Mouse (Mus musculus) cortical plate, adult 2 months (tissue): ENCODE data around the gene Mfap1a. TPM values are rescaled to one million over a fixed set of nuclear protein-coding genes. Genes with fewer than 3 reads are reported as not detected.
"Not testable (repeated sequence)": the region's sequence is repeated elsewhere in the genome, so short reads cannot be mapped to it uniquely, and the experiment has no call there.

Source experiments
- H3K27ac ChIP-seq: fragments of 200-500 bp; 2 replicates; pipeline ENCODE4 v1.5.1; 2012; ENCODE audit warnings: low read length, control low read depth, inconsistent platforms; ENCODE audit not compliant: insufficient read depth
- H3K4me1 ChIP-seq: fragments of 200-500 bp; 2 replicates; pipeline ENCODE4 v1.6.1; 2011; ENCODE audit warnings: low read length; ENCODE audit not compliant: control insufficient read depth, insufficient read depth
- H3K4me3 ChIP-seq: fragments of 200-500 bp; 2 replicates; pipeline ENCODE4 v1.5.1; 2011; ENCODE audit warnings: mild to moderate bottlenecking, low read length, control low read depth; ENCODE audit not compliant: insufficient read depth
- CTCF ChIP-seq: fragments of 200-500 bp; IDR thresholded peaks from 2 replicates; pipeline ENCODE4 v1.5.1; 2011; ENCODE audit warnings: mild to moderate bottlenecking, control low read depth, low read length; ENCODE audit not compliant: insufficient read depth; ENCODE audit errors: extremely low read depth
- POLR2A ChIP-seq: fragments of 200-500 bp; IDR thresholded peaks from 2 replicates; pipeline ENCODE4 v1.6.1; 2011; ENCODE audit warnings: mild to moderate bottlenecking, low read length, control low read depth; ENCODE audit not compliant: insufficient read depth; ENCODE audit errors: extremely low read depth
- polyA plus RNA-seq: library from polyadenylated mRNA; depleted of rRNA; stranded (reverse); fragments of >200 nt; gene quantifications from 2 replicates; pipeline ENCODE4 v1.2.3, GENCODE M21; 2012; rRNA removed

The Mfap1a gene
- 17.2 and 17.8 TPM in 2 replicates for polyA plus RNA-seq

- TF ChIP-seq POLR2A, result peak; percentile 92
- H3K27ac ChIP-seq, H3K4me1 ChIP-seq: not testable (repeated sequence)
- peak within 1 kb of the TSS; percentile 62 for H3K4me3 ChIP-seq
Measured at GRCm38 (mm10) chr2:121505942-121506882, at the start of gene Mfap1a, which contains the start of gene Wdr76. Mfap1a (minus strand) TSS chr2:121506665. Wdr76 (plus strand) TSS chr2:121506723.

- no peak for TF ChIP-seq POLR2A
- TF ChIP-seq CTCF, result no peak
- Histone ChIP-seq H3K27ac (no peak overlapping the region), H3K4me3 (no peak overlapping the region), H3K4me1 (no peaks in the 10 kb centered on the region)
Measured at GRCm38 (mm10) chr2:121551271-121551670, 44.8 kb upstream of the Mfap1a start.

GRCm38 (mm10) chr2:121549630-121550029, 43.2 kb upstream of the Mfap1a start:
- no peak overlapping the region for H3K4me3 ChIP-seq
- H3K27ac ChIP-seq, result no peak overlapping the region
- TF ChIP-seq POLR2A (no peak), CTCF (no peak)
- H3K4me1 ChIP-seq, result no peaks in the 10 kb centered on the region

GRCm38 (mm10) chr2:121544829-121545228, 38.4 kb upstream of the Mfap1a start:
- TF ChIP-seq CTCF (no peak), POLR2A (no peak)
- Histone ChIP-seq H3K27ac (no peak overlapping the region), H3K4me1 (no peaks in the 10 kb centered on the region), H3K4me3 (no peak overlapping the region)

- no peak for TF ChIP-seq CTCF
- no peak for TF ChIP-seq POLR2A
- Histone ChIP-seq H3K4me3 (no peak overlapping the region), H3K27ac (no peak overlapping the region), H3K4me1 (peaks cover 3% of the 10 kb centered on the region)
Measured at GRCm38 (mm10) chr2:121525056-121525455, 18.6 kb upstream of the Mfap1a start.

GRCm38 (mm10) chr2:121522830-121523229, 16.4 kb upstream of the Mfap1a start:
- H3K4me3 ChIP-seq, H3K4me1 ChIP-seq, H3K27ac ChIP-seq: not testable (repeated sequence)

- H3K4me1 ChIP-seq, result peaks cover 3% of the 10 kb centered on the region
- H3K27ac ChIP-seq, result no peak overlapping the region
- TF ChIP-seq CTCF (no peak), POLR2A (0 out of 2 replicates have a peak, but pooled peaks have one; percentile 23)
- no peak overlapping the region for H3K4me3 ChIP-seq
Measured at GRCm38 (mm10) chr2:121522006-121522405, 15.5 kb upstream of the Mfap1a start.

- H3K4me1 ChIP-seq, H3K27ac ChIP-seq: not testable (repeated sequence)
Measured at GRCm38 (mm10) chr2:121518711-121519110, 12.2 kb upstream of the Mfap1a start.

GRCm38 (mm10) chr2:121518106-121518505, 11.6 kb upstream of the Mfap1a start:
- Histone ChIP-seq H3K27ac (no peak overlapping the region), H3K4me3 (no peak overlapping the region), H3K4me1 (peaks cover 3% of the 10 kb centered on the region)
- TF ChIP-seq CTCF (no peak), POLR2A (no peak)

More at GRCm38 (mm10) chr2:121518711-121519110, 12.2 kb upstream of the Mfap1a start:
- not testable (repeated sequence) for H3K4me3 ChIP-seq

GRCm38 (mm10) chr2:121514211-121514610, 7.7 kb upstream of the Mfap1a start:
- no peak overlapping the region for H3K4me3 ChIP-seq
- TF ChIP-seq POLR2A (no peak), CTCF (no peak)
- H3K27ac ChIP-seq, result no peak overlapping the region
- H3K4me1 ChIP-seq, result no peaks in the 10 kb centered on the region

- not testable (repeated sequence) for H3K27ac ChIP-seq, H3K4me3 ChIP-seq, H3K4me1 ChIP-seq
Measured at GRCm38 (mm10) chr2:121512991-121513765, 6.7 kb upstream of the Mfap1a start.
